Mouse (Mus musculus) midbrain, embryonic 10.5 days (tissue): ENCODE measurements around the gene Amh. TPM values are rescaled to one million over a fixed set of nuclear protein-coding genes. Genes with fewer than 3 reads are reported as not detected.
A peak's percentile ranks its signal among the peaks of the same experiment; 100 is the strongest.

ENCODE experiments used
- DNase-seq: peaks from one replicate; pipeline ENCODE4 v3.0.0-alpha.2; 2017; ENCODE audit warnings: low spot score
- H3K27ac ChIP-seq: fragments of 300-500 bp; sonication (generic); replicated peaks from 2 replicates; pipeline ENCODE4 v1.5.1; 2016; ENCODE audit warnings: mild to moderate bottlenecking
- H3K27me3 ChIP-seq: fragments of 300-500 bp; sonication (generic); 2 replicates; pipeline ENCODE4 v1.6.1; 2016; ENCODE audit warnings: low read depth, mild to moderate bottlenecking; ENCODE audit not compliant: poor library complexity, severe bottlenecking
- H3K36me3 ChIP-seq: fragments of 300-500 bp; sonication (generic); 2 replicates; pipeline ENCODE4 v1.6.1; 2016; ENCODE audit warnings: mild to moderate bottlenecking, moderate library complexity
- H3K4me1 ChIP-seq: fragments of 300-500 bp; sonication (generic); 2 replicates; pipeline ENCODE4 v1.6.1; 2016
- H3K4me3 ChIP-seq: fragments of 300-500 bp; sonication (generic); 2 replicates; pipeline ENCODE4 v1.5.1; 2016; ENCODE audit warnings: mild to moderate bottlenecking, moderate library complexity
- H3K9me3 ChIP-seq: fragments of 300-500 bp; sonication (generic); replicated peaks from 2 replicates; pipeline ENCODE4 v1.6.1; 2016; ENCODE audit warnings: mild to moderate bottlenecking
- WGBS: fragments of 180-500 bp; shearing (Covaris S2); methylation state at CpG from one replicate; pipeline ENCODE4 v1.1.7; 2016; 5-methylcytosine and 5-hydroxymethylcytosine counted together
- polyA plus RNA-seq: library from polyadenylated mRNA; unstranded; fragments of >200 nt; fragmentation: Nextera tagmentation; extraction: Ambion mirVana; gene quantifications from 2 replicates; pipeline ENCODE4 v1.2.1, GENCODE M21; 2016

Amh gene
- polyA plus RNA-seq = 0.07 TPM in 1 of 2 replicates, not detected in the other

DNA sequence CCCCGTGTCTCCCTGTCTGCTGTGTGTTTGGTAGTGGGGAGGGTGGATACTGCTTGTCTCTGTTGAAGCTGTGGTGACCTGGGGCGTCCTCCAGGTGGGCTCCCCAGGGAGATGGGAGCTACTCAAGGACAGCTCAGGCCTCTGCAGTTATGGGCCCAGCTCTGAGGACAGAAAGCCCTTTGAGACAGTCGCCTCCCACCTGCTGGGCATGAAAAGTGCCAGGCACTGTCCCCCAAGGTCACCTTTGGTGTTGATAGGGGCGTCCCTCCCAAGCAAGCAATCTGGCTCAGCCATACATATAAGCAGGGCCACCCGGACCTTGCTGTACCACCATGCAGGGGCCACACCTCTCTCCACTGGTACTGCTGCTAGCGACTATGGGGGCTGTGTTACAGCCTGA lies at the start of gene Amh:
Gene Amh (plus strand): TSS at position 328 of the 400 bp plus-strand sequence.
- no peak for DNase-seq
- no peaks in the 10 kb centered on the region for H3K9me3 ChIP-seq
- H3K36me3 ChIP-seq = peaks cover 59% of the 10 kb centered on the region
- H3K27me3 ChIP-seq = peaks cover 50% of the 10 kb centered on the region
- no peak within 1 kb of the TSS for H3K27ac ChIP-seq
- H3K4me1 ChIP-seq = peaks cover 60% of the 10 kb centered on the region
- H3K4me3 ChIP-seq = peak within 1 kb of the TSS; percentile 67
- WGBS = 75% methylated on average over 6 of the region's 6 CpGs

GRCm38 (mm10) chr10:80755291-80756015 lies 49.6 kb upstream of the Amh start:
- no peak for DNase-seq
- peak overlapping the region; percentile 99 for H3K27ac ChIP-seq
- WGBS = under 1% methylated on average over 71 of the region's 75 CpGs
- peaks cover 59% of the 10 kb centered on the region for H3K4me1 ChIP-seq
- H3K9me3 ChIP-seq = no peaks in the 10 kb centered on the region
- no peaks in the 10 kb centered on the region for H3K36me3 ChIP-seq
- H3K4me3 ChIP-seq = peak overlapping the region; percentile 98
- no peaks in the 10 kb centered on the region for H3K27me3 ChIP-seq

- no peaks in the 10 kb centered on the region for H3K27me3 ChIP-seq
- no peak for DNase-seq
- H3K36me3 ChIP-seq = no peaks in the 10 kb centered on the region
- no peaks in the 10 kb centered on the region for H3K9me3 ChIP-seq
- 39% methylated on average over 3 of the region's 3 CpGs for WGBS
- H3K27ac ChIP-seq = peak overlapping the region; percentile 99
- H3K4me3 ChIP-seq = peak overlapping the region; percentile 98
- H3K4me1 ChIP-seq = peaks cover 59% of the 10 kb centered on the region
Observed at GRCm38 (mm10) chr10:80756099-80756498, 48.9 kb upstream of the Amh start.

DNA sequence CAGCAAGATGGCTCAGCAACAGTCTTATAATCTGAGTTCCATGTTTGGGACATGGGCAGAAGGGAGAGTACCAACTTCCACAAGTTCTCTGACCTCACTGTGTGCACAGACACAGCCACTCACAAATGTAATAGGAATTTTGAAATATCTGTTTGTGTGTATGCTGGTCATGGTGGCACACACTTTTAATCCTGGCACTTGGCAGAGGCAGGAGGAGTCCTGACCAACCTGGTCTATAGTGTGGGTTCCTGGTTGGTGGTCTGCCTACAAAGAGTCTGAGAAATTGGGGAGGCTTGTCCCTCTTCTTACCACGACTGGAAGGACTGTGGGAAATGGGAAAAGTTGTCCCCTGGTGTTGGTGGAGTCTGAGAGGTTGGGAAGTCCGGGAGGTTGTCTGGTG lies 48.5 kb upstream of the Amh start:
- 72% methylated on average over 2 of the region's 2 CpGs for WGBS
- Histone ChIP-seq H3K4me3 (peak overlapping the region; percentile 98), H3K4me1 (peaks cover 58% of the 10 kb centered on the region), H3K36me3 (no peaks in the 10 kb centered on the region), H3K27me3 (no peaks in the 10 kb centered on the region), H3K9me3 (no peaks in the 10 kb centered on the region), H3K27ac (peak overlapping the region; percentile 99; the same call in 1 of the 2 replicates)
- DNase-seq = no peak

GRCm38 (mm10) chr10:80756967-80757366 lies 48.1 kb upstream of the Amh start:
- Histone ChIP-seq H3K27me3 (no peaks in the 10 kb centered on the region), H3K36me3 (no peaks in the 10 kb centered on the region), H3K4me1 (peaks cover 57% of the 10 kb centered on the region), H3K4me3 (peak overlapping the region; percentile 98), H3K9me3 (no peaks in the 10 kb centered on the region), H3K27ac (no peak overlapping the region)
- no peak for DNase-seq
- 83% methylated on average over 4 of the region's 4 CpGs for WGBS

DNA sequence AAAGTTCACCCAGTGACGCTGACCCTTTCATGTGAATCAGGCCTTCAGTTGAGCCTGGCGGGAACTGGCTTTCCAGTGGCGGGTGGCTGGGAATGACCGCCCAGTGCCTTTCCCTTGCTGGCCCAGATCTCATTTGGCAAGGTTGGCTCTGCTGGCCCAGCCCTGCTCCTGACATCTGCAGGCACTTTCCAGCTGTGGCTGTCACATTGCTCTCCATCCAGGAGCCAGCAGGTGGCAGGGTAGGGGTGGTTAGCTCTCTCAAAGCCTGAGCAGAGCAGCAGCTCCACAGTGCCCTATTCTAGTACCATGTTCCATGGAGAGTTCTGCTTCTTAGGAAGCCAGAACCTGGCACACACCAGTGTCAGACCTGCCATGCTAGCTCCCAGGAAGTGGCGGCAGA lies 47.3 kb upstream of the Amh start:
- H3K4me3 ChIP-seq = 0 out of 2 replicates have a peak overlapping the region, but pooled peaks have one; percentile 24
- H3K27me3 ChIP-seq = no peaks in the 10 kb centered on the region
- peaks cover 49% of the 10 kb centered on the region for H3K4me1 ChIP-seq
- no peak overlapping the region for H3K27ac ChIP-seq
- H3K36me3 ChIP-seq = no peaks in the 10 kb centered on the region
- DNase-seq = peak; percentile 50
- WGBS = 41% methylated on average over 5 of the region's 5 CpGs
- no peaks in the 10 kb centered on the region for H3K9me3 ChIP-seq

DNA sequence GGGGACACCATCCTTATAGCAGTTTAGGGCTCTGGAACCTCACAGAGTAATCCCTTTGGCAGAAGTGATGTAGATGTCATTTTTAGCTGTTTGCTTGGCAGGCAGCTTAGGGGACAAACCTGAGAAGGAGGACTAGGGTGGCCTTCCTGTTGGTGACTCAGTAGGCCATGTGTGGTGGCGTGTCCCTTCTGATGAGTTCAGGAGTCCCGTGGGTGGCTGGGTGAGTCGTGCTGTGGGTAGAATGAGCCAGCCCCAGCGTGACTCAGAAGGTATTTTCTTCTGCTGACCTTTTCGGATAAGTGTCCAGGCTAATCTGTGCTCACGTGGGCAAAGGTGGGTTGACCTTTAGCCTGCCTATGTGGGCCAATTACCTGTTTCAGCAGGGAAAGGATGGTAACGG lies 46.4 kb upstream of the Amh start:
- H3K36me3 ChIP-seq = 0 out of 2 replicates have a peak, but pooled peaks cover under 1% of the 10 kb centered on the region
- H3K4me3 ChIP-seq = no peak overlapping the region
- peaks cover 49% of the 10 kb centered on the region for H3K4me1 ChIP-seq
- no peak for DNase-seq
- H3K27me3 ChIP-seq = no peaks in the 10 kb centered on the region
- 89% methylated on average over 7 of the region's 7 CpGs for WGBS
- no peaks in the 10 kb centered on the region for H3K9me3 ChIP-seq
- no peak overlapping the region for H3K27ac ChIP-seq

GRCm38 (mm10) chr10:80760596-80761524 lies 44.2 kb upstream of the Amh start:
- Histone ChIP-seq H3K4me1 (peaks cover 42% of the 10 kb centered on the region), H3K4me3 (no peak overlapping the region), H3K27ac (no peak overlapping the region), H3K36me3 (peaks cover 22% of the 10 kb centered on the region), H3K27me3 (no peaks in the 10 kb centered on the region), H3K9me3 (no peaks in the 10 kb centered on the region)
- DNase-seq = no peak
- 86% methylated on average over 4 of the region's 4 CpGs for WGBS

- Histone ChIP-seq H3K4me1 (peaks cover 32% of the 10 kb centered on the region), H3K36me3 (peaks cover 31% of the 10 kb centered on the region), H3K4me3 (no peak overlapping the region), H3K27ac (0 out of 2 replicates have a peak overlapping the region, but pooled peaks have one; percentile 28), H3K9me3 (no peaks in the 10 kb centered on the region), H3K27me3 (no peaks in the 10 kb centered on the region)
- no peak for DNase-seq
- WGBS = 76% methylated on average over 3 of the region's 3 CpGs
Observed at GRCm38 (mm10) chr10:80761821-80762220, 43.2 kb upstream of the Amh start.

DNA sequence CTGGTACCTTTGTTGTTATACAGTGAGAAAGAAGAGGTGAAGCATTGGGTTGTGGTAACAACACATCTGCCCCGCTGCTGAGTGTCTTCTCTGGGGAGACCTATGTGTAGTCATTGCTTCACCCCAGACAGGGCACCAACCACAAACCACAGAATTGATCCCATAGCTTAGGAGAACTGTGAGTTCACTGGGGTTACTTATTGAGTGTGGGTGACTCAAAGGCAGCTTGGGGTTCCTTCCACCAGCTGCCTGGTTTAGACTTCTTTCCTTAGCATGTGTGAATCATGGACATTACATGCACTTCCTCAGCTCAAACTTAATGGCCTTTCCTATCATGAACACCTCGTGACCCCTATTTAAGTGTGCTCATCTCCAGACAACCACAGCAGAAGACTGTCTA lies 41.5 kb upstream of the Amh start:
- WGBS = 91% methylated on average over 2 of the region's 2 CpGs
- no peak for DNase-seq
- peaks cover 47% of the 10 kb centered on the region for H3K36me3 ChIP-seq
- H3K27ac ChIP-seq = no peak overlapping the region
- no peaks in the 10 kb centered on the region for H3K27me3 ChIP-seq
- H3K9me3 ChIP-seq = no peaks in the 10 kb centered on the region
- H3K4me3 ChIP-seq = no peak overlapping the region
- peaks cover 15% of the 10 kb centered on the region for H3K4me1 ChIP-seq

DNA sequence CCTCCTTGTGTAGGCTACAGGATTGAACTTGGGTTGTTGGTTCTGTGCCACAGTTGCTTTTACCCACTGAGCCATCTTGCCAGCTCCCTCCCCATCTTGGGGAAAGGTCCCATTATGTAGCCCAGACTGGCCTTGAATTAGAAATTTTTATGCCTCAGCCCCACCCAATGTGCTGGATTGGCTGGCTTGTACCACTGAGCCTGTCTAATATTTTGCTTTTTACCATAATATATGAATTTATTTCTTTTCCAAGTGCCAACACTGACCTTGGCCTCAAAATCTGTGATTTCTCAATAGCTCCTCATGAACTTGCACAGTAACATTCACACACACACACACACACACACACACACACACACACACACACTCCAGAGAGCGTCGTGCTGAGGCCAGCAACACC lies 39.3 kb upstream of the Amh start:
- no peaks in the 10 kb centered on the region for H3K27me3 ChIP-seq
- H3K36me3 ChIP-seq = peaks cover 69% of the 10 kb centered on the region
- no peak for DNase-seq
- no peak overlapping the region for H3K4me3 ChIP-seq
- H3K4me1 ChIP-seq = peaks cover 6% of the 10 kb centered on the region
- H3K27ac ChIP-seq = no peak overlapping the region
- no peaks in the 10 kb centered on the region for H3K9me3 ChIP-seq
- WGBS = 84% methylated on average over 2 of the region's 2 CpGs

GRCm38 (mm10) chr10:80766161-80766815 lies 38.8 kb upstream of the Amh start:
- no peak for DNase-seq
- H3K27me3 ChIP-seq = no peaks in the 10 kb centered on the region
- H3K9me3 ChIP-seq = no peaks in the 10 kb centered on the region
- H3K36me3 ChIP-seq = peaks cover 75% of the 10 kb centered on the region
- H3K4me3 ChIP-seq = no peak overlapping the region
- H3K4me1 ChIP-seq = peaks cover 5% of the 10 kb centered on the region
- WGBS = 83% methylated on average over 10 of the region's 10 CpGs
- H3K27ac ChIP-seq = no peak overlapping the region
